Mouse (Mus musculus): ENCODE measurements at regions not wholly inside any gene's neighbourhood (a gene's known extent, or its start where the extent isn't known, plus 50 kb on each side); places are given as distances from the start of the nearest gene placed in this dataset.

DNA sequence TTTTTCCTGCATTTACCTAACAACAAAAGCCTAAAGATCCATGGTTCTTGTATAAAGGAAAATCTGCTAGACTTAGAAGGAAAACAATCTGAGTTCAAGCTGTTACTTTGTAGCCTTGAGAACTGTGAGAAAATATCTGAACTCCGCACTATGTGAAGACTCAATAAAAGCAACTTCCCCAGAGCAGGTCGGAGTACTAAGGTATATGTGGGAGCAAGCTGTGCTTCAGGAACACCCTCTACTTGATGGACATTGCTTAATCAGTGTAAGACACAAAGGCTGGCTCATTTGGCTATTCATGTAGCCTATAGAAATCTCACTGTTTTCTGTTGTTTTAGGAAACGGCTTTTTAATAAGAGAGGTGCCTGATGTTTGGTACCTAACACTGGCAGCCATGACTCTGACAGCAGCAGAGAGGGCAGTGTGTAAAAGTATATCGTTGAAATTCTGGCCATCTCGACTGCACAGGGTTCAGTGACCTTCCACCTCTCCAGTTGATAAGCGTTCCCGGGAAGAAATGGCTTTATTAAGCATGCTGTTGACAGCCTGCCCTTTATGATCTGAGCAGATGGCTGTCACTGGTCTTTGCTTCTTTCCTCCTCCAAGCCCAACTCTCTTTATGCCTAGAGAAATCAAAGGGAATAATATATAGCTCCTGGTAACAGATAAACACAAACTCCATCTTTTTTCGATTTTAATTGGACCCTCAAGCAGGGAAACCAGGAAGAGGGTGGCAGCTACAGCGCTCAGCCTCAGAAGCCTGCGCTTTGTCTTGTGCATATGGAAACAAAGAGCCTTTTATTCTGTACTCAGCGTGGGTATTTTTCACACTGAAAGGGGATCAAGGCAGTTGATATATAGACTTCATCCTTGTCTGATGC is 443.7 kb upstream of the Sel1l start:
- no peak for DNase-seq (ENCODE audit: low read depth)

DNA sequence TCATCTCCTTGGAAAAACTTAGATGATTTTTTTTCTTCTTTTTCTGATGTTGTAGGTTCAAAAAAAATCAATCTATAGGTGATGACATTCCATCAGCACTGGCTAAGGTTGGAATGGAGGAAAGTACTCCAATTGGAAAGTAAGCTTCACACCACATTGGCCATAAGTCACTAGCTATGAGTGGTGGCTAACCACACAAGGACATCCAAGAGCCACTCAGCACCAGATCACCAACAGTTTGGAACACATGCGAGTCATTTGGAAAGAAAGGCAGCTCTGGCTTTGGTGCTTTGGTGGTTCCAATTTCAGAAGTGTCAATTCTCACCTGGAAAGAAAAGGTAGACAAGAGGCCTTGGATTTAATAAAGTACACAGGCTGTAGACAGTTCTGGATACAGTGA is 442.5 kb upstream of the Sel1l start:
- DNase-seq (ENCODE audit: low read depth) = no peak

DNA sequence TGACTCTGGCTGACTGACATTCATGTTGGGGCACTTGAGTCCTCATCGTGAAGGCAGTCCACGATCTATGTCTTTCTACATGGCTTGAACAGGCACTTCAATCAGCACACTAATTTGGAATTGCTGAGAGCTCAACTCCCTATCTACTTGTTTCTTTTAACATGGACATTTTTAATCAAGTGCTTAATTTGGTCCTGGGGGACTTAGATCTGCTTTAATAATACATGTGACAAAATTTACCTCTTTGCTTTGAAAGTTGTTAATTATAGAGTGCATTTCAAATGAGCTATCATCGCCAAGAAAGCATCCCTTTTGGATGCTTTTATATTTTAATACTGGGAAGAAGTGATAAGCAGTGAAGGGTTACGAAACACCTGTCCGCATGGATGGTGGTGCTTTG is 436.6 kb upstream of the Sel1l start:
- no peak for DNase-seq (ENCODE audit: low read depth)

DNA sequence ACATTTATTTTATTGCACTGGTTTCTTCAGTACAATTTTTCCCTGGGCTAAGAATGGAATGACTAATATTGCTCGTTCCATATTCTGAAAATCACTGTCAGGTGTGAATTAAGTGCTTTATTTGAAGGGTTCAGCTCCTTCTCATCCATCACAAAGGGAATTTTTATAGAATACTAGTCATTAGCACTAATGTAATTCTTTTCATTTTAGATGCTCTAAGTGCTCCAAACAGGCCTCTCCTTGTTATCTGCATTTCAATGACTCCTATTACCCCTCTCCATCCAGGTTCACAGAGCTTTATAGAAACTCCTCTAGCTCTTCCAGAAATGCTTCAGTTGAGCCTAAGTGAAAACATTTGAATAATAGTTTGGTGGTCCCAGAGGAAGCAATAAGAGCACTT is 431.5 kb upstream of the Sel1l start:
- no peak for DNase-seq (ENCODE audit: low read depth)

DNA sequence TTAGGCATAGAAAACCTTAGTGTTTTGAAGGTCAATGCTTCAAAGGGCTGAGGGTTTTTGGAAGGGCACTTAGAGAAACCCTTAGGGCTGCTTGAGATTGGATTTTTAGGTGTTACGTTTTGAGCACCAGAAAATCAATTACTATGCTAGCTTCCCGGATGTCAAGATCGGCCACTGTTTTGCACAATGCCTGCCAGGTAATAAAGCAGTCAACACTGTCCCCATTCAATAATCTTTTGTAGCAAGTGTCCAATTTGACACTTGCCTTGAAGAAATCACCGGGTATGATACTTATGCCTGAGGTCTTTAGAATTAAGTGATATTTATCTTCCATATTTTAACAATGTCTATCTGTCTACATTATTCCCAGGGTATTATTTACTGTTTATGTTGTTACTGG is 403.0 kb upstream of the Sel1l start:
- no peak for DNase-seq (ENCODE audit: low read depth)

DNA sequence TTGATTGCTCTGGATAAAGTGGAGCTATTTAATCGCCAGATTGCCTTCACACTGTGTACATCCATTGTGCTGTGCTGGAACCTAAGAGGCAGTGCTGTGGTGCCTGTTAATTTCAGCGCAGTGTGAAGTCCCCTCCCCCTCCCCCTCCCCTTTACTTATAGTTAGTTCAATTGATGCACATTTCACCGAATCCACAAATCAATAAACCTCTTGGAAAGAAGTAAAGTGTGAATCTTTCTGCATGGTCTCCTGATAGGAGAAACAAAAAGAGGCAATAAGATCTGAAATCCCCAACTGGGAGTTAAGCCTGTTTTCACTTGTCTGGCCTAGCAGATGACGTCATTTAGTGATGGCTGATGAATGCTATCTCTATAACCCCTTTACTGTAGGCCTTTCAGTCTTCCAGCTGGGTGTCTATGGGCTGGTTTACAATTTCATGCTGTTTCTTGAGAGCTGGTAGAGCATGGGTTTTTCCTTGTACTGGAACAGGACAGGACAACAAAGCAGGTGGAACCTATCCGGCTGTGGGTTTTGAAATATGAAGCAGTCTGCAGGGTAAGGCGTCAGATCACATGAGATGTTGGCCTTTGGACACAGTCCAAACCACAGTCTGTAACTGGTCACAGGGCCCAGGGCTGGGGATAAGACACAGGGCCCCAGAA is 398.0 kb upstream of the Sel1l start:
- peak; percentile 8 for DNase-seq (ENCODE audit: low read depth)

DNA sequence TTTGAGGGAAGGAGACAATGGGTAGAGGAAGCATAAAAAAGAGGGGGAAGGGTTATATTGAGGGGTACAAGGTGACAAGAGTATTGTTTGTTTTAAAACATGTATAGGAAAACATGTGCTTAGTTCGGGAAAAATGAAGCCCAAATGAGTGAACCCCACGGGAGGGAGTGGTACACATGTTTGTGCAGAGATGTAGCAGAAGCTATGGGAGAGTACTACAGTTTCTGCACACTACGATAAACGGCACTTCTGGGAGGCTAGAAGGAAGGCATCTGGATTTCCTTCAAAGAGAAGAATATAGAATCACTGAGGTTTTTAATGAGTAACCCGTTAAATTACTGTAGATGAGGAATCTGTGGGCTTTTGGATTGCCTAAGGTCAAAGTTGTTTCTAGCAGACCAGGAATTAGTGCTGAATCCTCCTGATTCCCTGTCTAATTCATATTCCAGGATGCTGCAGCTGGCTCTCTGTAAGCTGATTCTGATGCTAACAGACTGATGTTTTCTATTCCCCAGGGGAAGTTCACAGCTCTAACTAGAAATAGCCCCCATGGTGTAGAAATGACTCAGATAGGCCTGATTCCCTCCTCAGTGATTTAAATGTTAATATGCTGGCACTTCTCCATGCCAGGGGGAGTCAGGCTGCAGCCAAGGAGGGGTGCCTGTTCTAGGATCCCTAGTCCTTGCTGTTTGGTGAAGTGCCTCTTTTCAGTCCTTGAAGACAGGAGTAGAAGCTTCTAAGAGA is 391.2 kb upstream of the Sel1l start:
- no peak for DNase-seq (ENCODE audit: low read depth)

DNA sequence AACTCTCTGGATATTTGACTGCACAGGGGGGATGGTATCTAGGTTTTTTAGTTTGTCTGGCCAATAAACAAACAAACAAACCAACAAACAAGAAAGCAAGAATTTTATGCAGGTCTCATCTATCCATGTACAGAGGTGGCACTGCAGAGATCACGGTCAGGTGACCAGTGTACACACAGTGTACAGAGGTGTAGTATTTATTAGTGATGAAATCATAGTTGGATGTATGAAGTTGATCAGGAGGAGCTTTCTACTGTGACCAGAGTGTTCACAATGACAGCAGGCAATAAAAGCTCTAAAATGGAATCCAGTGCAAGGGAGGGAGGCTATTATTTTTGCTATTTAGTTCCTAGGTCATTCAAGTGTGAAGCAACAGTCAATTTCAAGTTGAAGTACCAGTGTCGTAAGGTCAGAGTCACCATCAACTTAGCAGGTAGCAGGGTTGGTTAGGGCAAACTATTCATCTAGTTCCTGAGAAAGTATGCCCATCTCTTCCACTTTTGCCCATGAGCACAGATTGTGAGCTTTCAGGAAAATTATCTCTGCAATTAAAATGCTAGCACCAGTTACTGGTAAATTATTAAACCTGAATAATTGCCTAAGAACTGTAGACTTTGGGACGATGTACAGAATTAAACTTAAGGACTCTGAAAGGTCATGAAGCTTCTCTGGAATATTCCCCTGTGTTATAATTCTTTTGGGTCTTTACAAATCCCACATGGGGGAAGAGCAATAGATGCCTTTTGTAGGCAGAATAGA is 384.9 kb upstream of the Sel1l start:
- no peak for DNase-seq (ENCODE audit: low read depth)

DNA sequence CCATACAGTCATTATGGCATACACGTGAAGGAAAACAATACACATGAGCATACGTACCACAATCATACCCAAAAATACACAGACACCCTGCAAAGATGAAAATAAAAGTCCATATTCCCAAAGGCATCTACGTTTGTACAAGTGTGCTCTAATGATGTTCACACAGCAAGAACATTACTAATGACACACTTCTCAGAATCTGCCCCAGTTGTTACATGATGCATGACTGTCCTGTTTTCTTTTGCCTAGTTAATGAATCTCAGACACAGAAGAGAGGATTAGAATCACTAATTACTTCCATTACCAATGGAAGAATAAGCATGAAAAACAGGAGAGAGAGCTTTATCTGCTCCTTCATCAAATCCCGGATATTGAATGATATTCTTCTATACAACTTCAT is 379.6 kb upstream of the Sel1l start:
- DNase-seq (ENCODE audit: low read depth) = no peak

DNA sequence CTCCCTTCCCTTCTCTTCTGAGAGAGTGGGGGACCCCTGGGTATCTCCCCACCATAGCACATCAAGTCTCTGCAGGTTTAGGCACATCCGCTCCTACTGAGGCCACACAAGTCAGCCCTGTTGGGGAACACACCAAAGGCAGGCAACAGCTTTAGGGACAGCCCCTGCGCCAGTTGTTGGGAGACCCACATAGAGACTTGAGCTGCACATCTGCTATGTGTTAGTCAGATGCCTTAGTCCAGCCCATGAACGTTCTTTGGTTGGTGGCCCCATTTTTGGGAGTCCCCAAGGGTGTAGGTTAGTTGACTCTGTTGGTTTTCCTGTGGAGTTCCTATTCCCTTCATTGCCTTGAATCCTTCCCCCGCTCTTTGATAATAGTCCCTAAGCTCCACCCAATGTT is 354.4 kb upstream of the Sel1l start:
- DNase-seq (ENCODE audit: low read depth) = no peak

DNA sequence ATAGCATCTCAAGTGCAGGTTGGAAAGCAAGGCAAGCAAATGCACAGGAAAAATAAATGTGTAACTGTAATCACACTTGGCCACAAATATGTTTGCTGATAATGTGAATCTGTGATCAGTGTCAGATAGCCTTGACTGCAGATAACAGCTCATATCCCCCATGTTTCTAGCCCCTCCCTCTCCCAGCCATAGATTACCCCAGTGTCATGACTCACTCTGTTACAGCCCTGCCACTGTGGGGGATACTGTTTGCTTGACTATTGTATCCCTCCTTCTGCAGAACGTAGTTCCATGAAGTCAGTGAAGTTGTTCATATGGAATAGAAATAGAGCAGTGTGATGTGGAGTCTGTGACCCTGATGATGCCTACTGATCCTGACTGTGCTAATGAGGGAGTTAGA is 351.6 kb upstream of the Sel1l start:
- no peak for DNase-seq (ENCODE audit: low read depth)

DNA sequence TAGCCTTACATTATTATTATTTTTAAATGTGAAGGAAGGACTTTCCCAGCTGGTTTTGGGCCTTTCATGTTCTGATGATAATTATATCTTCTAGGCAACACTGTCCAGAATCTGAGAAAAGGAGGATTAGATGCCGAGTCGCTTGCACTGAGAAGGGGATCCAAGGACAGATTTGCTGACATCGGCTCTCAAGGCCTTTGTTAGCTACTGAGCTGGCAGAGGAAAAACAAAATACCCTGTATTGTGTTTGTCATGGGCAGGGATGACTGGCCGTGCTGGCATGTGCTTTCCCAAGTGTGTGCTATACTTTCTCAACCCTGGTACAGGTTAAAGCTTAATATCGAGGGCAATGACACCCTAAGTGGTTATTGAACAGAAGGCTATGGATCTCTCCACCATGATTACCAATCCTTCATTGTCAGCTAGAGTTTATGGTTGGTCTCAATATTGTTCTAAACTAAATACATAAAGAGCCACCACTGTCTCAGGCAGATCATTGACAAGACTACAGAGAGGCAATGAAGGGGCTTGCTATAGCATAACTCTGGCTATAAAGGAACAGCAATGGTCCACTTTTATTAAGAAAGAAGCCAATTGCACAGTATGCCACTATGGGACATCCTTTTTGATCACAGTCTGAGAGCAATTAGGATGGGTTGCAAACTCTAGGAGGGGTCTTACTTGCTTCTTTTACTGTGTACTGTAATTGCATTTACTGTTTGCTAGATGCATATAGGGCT is 350.0 kb upstream of the Sel1l start:
- DNase-seq (ENCODE audit: low read depth) = no peak

DNA sequence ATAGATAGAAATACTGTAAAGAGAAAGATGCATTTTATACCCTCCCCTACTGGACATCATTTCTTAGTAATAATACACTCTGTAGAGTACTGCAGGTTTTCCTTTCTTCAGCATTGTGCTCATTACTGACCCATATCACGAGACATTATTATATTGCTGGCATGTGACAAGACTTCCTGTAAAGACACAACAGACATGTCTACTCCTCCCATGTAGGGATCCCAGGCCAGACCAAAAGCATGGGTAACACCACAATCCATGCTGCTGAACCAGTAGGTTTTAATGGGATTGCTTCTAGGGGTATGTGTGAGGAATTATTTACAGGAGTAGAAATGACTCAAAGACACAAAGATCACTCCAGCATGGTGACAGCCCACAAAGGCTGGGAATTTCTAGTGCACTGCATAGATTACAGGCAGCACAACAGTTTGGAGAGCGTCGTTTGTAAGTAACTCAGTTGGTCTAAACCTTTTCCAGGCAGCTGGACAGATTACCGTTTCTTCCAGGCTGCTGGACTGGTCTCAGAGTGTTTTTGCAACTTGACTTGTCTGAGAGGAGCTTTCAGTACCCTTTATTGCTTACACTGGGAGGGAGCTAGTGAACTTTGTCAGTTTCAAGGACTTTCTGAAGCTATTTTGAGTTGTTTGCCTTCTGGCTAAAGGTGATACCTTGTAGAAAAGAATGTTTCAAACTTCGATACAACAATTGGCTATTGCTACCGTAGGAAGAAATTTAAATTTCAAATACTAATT is 345.2 kb upstream of the Sel1l start:
- no peak for DNase-seq (ENCODE audit: low read depth)

DNA sequence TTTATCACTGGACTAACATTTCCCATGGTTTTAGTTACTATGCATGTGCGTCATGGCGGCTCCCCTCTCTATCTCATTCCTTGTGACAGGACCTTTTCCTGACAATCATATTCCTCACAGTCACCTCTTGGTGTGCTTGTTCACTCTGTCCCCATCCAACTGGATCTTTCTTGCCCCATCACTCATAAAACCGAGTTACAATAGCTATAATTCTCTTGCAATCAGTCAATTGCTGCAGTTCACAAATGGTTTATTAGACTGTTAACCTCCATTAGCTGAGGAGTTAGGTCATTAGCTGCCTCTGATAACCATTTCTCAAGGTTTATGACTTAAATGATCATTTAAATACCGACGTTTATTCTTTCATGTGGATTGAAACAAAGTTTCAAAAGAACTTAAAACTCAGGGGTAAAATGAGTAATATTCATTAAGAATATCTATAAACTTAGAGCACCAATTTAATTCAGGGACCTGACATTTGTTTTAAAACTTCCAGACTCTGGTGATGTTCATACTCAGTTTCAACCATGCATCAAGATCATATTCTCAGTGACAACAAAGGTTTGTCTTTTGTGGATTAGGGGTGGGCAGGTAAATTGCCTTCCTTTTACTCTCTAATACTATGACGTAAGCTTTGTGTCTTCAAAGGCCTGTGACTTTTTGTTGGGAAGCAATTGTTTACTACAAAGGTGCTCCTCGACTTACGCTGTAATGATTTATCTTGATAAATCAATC is 344.4 kb upstream of the Sel1l start:
- DNase-seq (ENCODE audit: low read depth) = no peak

DNA sequence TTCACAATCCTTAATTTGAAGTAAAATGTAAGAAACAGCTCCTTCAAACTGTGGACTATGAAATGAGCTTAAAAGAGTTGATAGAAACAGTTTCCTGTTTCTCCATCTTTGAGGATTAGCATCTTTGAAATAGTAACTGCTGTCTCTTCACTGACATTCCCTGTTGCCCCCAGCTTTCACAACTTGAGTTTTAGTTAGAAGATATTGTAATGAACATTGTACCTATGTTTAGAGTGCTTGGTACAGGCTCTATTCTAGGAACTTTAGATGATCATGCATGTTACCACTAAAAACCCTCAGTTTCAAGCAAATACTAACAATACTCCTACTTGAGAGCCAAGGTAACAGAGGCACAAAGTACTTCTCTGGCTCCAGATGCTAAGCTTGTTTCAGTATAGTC is 340.1 kb upstream of the Sel1l start:
- no peak for DNase-seq (ENCODE audit: low read depth)

DNA sequence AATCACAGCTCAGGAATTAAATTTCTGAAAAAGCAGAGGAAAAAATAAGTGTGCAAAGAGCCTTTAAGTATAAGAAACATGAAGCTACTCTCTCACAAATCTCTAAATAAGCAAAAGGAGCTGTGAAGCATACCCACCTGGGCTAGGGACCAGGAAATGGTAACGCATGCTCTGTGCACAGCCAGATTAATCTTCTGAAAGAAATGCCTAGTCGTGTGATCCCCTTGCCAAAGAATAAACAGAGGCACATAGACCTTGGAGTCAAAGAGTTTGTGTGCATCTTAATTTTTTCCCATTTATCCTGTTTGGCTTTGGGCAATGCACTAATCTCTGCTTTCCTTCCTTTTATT is 338.2 kb upstream of the Sel1l start:
- no peak for DNase-seq (ENCODE audit: low read depth)

DNA sequence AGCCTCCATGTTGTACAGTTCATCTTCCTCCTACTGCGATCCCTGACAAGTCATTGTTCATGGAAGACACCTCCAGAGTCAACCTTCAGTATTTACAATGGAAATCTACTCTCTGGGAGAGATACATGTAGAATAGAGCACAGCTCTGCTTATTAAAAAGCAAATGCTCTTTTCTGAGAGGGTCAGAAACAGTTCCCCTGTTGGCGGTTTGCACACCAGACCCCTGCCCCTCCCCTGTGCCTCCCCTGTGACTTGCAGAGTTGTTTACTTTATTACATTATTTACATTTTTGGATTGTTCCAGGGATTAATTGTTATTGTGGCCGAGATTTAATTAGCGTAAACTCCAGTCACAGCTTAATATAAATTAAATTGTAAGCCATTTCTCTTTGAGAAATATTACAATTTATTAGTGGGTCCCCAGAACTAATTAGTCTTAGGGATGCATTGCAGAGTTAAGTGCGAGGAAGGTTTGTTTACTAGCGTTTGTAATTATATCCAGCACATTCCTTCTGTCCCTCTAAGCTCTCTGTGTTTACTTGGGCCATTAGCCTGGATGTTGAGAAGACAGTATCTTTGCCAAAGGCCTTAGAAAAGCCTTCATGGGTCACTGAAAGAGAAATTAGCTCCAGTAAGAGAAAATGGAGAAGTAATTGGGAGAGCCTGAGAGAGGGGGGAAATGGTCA is 337.6 kb upstream of the Sel1l start:
- DNase-seq (ENCODE audit: low read depth) = no peak

DNA sequence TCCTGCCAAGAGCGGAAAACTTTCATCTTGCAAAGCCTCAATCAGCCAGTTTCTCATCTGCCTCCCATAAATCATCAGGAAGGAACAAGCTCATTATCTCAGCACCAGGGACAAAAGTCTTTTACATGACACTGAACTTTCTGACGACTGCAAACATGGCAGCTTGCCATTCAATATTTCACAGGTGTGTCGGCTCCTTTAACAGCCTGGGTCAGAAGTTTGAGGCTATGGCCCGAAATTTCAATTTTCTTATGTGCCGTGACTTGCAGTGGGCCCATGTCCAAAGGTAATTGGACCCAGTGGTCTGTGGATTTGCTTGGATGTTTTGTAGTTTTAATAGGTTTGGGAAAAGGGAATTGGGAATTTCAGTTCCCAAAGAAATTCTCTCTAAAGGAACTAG is 330.3 kb upstream of the Sel1l start:
- no peak for DNase-seq (ENCODE audit: low read depth)

DNA sequence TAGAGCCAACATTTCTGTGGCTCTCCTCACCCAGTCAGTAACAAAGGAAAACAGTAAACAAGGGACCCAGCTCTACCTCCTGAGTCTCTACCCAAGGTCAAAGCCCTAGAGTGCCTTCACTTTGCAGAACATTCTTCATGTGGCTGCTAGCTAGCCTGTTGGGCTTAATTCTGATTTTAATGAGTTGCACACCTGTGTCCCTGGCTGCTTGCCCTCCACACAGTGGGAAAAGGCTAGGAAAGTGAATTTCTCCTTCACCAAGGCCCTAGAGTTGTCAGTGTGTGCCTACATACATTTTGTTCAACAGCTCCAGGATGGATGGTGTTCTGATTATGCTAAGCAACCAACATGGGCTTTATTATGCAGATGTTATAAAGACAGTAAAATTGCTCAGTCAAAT is 307.8 kb upstream of the Sel1l start:
- no peak for DNase-seq (ENCODE audit: low read depth)

DNA sequence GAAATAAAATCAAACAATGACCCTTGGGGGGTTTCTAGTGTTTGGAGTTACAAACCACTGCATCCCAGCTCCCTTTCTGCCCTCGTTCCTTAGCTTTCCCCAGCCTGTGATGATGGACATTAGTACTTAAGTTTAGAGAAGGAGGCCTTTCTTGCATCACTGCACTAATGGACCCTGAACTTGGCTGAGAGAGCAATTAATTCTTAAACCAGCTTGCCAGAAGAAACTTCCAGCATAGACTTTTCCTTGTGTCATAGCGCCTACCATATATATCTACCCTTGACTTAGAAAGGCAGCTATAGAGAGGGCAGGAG is 303.9 kb upstream of the Sel1l start:
- DNase-seq (ENCODE audit: low read depth) = no peak
